Mouse (Mus musculus): ENCODE measurements around the gene Scarb1. TPM values are rescaled to one million over a fixed set of nuclear protein-coding genes. Genes with fewer than 3 reads are reported as not detected.
"Not testable (repeated sequence)": the region's sequence is repeated elsewhere in the genome, so short reads cannot be mapped to it uniquely, and the experiment has no call there.

Scarb1 gene
- total RNA-seq (2021) = 10 to 100 TPM; 56.2 to 56.7 TPM

GRCm38 (mm10) chr5:125340547-125341262 is at the start of gene Scarb1:
Scarb1 (minus strand) TSS chr5:125341094.
- intact Hi-C loops (cut with DNase I) = loop anchor here (10.0 kb wide), 1 partner anchor 56 kb away; no protein-coding TSS in a partner anchor
- DNase-seq = peak; percentile 85

DNA sequence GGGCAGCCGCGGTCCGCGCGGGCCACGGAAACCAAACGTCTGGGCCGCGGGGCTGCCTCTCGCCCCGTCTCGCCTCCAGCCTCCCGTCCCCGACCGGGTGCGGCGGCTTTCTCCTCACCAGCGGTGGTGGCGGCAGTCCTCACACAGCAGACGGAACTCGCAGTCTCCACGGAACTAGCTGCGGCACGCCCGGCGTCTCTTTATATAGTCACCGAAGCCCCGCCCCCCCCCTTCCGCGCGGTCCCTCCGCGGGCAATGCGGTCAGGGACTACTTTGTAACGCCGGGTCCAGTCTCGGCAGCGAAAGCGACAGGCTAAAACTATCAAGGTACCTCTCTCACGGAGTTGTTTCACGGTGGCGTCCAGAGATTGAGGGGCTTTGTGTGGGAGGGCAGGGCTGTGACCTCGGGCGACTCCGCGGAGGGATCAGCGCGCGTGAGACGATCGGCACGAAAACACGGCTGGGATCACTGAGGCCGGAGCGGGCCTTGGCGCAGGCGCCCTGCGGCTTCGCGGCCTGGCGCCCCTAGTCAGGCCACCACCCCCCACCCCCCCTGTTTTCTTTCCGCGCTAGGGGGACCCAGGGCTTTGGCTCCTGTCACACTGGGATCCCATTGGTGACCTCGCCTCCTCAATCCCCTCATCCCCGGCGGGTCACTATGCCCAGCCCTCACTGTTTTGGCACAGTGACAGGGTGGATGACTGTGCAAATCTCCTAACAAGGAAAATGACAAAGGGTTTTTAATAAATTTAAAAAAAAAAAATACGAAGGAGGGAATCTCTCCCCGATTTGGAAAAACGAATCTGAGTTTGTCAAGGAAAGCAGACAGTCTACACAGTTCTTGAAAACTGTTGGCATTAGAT is 48.9 kb upstream of the Scarb1 start, which contains the start of gene Ubc:
Ubc (minus strand) TSS at position 624 of the 863 bp plus-strand sequence.
- intact Hi-C loops (cut with DNase I) = no loop called here
- peak; percentile 86 for DNase-seq

DNA sequence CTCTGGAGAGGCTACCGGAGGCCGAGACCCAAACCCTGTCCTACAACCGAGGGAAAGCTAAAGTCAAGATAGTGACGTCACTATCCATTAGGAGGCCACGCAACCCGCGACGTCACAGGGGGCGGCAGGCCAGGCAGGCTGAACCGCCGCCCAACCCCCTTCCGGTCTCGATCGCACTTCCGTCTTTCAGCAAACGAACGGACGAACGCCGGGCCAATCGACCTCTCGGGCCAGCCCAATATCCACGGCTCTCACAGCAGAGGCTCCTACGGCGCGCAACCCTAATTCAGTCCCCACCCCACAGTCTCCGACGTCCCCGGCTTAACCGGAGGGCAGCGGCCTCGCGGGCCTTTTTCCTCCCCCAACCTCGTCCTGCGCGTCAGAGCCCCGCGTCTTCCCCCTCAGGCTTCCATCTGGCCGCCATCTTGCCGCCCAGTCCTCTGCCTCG is 48.3 kb upstream of the Scarb1 start, which contains the start of gene Gm10382:
Gm10382 (plus strand) TSS at position 192 of the 448 bp plus-strand sequence.
- intact Hi-C loops (cut with DNase I) = no loop called here

DNA sequence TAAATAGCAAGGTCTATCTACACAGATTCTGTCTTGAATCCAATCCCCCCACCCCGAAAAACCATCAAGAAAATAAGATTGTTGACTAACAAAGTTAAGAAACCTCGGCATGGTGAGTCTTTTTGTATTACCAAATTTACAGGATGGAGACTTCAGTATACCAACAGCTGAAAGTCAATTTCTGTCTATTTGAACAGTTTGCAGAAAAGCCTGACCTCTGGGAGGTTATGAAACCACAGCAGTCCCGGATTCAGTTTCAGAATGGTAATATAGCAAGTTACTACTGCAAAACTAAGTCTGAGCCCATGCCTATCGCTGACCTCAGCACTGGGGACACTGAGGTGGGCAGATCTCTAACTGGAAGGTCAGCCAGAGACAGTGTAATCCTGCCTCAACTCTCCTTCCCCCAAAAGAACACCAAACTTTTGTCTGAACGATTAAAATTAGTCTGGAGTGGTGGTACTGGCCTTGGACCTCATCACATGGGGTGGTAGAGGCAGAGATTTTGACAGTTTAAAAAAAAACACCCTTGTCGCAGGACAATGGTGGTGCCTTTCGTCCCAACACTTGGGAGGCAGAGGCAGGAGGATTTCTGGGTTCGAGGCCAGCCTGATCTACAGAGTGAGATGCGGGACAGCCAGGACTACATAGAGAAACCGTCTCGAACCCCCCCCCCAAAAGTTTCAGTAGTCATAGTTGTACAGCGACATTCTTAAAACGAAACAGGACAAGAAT is 47.6 kb upstream of the Scarb1 start:
- intact Hi-C loops (cut with DNase I) = no loop called here
- DNase-seq = no peak

More for the DNA sequence above, 48.3 kb upstream of the Scarb1 start, which contains the start of gene Gm10382:
- DNase-seq = peak; percentile 82

DNA sequence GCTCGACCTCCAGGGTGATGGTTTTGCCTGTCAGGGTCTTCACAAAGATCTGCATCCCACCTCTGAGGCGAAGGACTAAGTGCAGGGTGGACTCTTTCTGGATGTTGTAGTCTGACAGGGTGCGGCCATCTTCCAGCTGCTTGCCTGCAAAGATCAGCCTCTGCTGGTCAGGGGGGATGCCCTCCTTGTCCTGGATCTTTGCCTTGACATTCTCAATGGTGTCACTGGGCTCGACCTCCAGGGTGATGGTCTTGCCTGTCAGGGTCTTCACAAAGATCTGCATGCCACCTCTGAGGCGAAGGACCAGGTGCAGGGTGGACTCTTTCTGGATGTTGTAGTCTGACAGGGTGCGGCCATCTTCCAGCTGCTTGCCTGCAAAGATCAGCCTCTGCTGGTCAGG is 46.4 kb upstream of the Scarb1 start:
- intact Hi-C loops (cut with DNase I); DNase-seq: not testable (repeated sequence)

DNA sequence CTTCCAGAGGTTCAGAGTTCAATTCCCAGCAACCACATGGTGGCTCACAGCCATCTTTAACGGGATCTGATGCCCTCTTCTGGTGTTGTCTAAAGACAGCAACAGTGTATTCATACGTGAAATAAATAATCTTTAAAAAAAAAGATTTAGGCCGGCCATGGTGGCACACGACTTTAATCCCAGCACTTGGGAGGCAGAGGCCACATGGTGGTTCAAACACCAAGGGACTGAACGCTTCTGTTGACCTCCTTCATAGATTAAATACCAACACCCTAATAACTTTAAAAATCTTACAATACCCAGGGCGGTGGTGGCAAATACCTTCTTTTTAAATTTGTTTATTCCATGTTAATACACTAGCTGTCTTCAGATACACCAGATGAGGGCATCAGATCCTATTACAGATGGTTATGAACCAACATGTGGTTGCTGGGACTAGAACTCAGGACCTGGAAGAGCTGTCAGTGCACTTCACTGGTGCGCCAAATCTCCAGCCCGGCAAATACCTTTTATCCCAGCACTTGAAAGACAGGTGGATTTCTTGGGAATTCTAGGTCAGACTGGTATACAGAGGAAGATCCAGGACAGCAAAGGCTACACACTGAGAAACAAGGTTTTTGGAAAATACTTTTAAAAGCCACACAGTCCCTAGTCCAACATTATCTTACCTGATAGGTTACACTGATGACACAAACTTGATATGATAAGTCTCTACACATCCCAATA is 44.5 kb upstream of the Scarb1 start:
- DNase-seq = no peak
- intact Hi-C loops (cut with DNase I) = no loop called here

DNA sequence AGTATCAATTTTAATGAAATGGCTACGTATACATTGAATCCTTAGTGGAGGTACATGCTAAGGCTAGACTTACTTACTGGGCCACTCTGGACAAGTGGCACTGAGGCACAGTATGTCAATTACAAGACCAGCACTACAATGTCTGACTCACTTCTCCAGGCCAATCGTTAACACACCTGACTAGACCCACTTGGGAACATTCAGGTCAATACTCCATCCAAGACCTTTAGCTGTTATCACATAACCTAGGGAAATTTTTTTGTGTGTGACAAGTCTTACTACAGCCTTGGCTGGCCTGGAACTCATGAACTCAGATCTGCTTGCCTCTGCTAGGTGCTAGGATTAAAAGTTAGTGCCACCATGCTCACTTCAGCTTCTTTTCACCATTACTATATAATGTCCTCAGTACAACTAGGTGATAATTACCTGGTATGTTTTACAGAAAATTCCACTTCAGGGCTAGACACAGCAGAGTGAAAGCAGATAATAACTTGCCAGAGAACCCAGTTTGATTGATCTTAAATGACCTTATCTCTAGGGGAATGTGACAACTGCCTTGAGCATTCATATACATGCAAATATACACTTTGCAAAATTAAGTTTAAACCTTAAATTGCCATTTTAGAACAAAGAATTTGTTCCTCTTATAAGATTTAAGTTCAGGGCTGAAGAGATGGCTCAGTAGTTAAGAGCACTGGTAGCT is 43.8 kb upstream of the Scarb1 start:
- no peak for DNase-seq
- intact Hi-C loops (cut with DNase I) = no loop called here

DNA sequence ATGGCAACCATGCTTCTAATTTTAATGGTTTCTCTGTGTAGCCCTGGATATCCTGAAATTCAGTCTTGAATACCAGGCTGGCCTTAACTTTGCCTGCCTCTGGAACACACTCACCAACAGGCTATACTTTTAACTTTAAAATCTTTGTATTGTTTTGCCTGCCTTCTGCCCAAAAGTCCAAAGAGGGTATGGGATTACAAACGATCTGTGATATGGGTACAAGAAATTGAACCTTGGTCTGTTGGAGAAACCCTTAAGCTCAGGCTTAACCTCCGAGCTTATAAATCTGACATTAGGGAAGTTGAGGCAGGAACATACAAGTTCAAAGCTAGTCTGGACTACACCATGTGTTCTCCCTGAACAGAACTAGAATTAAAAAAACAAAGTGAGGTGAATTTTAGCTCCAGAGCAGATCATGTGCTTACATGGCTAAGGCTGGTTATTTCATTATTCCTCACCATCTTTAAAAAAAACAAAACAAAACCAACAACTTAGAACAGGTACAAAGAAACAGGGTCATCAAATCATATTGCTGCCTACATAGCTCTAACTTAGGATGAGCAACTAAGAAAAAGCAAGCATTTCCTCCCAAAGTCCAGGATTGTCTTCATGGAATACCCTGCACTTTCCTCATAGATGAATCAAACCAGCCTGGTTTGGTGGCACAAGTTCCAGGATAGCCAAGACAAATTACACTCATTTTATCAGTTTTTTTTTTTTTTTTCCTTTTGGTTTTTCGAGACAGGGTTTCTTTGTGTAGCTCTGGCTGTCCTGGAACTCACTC is 42.9 kb upstream of the Scarb1 start:
- intact Hi-C loops (cut with DNase I) = no loop called here

GRCm38 (mm10) chr5:125382673-125383558 is 42.0 kb upstream of the Scarb1 start:
- intact Hi-C loops (cut with DNase I) = no loop called here
- peak; percentile 63 for DNase-seq

More for the DNA sequence above, 42.9 kb upstream of the Scarb1 start:
- no peak for DNase-seq

- no peak for DNase-seq
- intact Hi-C loops (cut with DNase I) = no loop called here
Observed at GRCm38 (mm10) chr5:125381954-125382672, 41.2 kb upstream of the Scarb1 start.

DNA sequence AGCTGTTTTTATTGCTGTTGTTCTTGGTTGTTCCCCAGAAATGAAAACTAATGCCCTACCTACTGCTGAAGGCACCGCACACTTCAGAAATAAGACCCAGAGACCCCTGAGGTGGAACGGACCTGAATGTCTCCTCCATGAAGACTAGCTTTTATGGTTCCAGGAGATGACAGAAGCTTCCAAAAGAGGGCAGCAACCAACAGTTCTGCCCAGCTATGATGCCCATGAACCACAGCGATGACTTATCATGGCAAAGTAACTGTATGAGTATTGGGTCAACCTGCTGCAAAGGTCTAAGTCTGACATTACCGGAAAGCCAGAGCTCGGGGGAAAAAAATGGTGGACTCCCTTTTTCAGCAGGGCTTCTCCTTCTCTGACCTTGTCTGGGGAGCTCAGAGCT is 38.0 kb upstream of the Scarb1 start:
- DNase-seq = no peak
- intact Hi-C loops (cut with DNase I) = no loop called here

GRCm38 (mm10) chr5:125377214-125377613 is 36.3 kb upstream of the Scarb1 start:
- intact Hi-C loops (cut with DNase I) = no loop called here
- no peak for DNase-seq

DNA sequence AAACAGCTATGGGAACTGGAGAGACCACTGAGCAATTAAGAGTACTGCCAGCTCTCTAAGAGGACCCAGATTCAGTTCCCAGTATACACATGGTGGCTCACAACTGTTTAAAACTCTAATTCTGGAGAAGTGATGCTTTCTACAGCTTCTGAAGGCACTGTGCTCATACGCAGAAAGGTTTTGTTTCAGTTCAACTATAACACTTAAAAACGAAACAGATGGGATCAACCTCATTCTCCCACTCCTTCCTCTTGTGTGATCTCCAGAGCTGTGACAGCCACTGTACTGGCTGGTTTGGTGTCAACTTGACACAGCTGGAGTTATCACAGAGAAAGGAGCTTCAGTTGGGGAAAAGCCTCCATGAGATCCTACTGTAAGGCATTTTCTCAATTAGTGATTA is 35.0 kb upstream of the Scarb1 start:
- DNase-seq = no peak
- intact Hi-C loops (cut with DNase I) = no loop called here

GRCm38 (mm10) chr5:125372027-125372426 is 31.1 kb upstream of the Scarb1 start:
- intact Hi-C loops (cut with DNase I) = no loop called here
- no peak for DNase-seq

- intact Hi-C loops (cut with DNase I) = no loop called here
- no peak for DNase-seq
Observed at GRCm38 (mm10) chr5:125370950-125371693, 30.2 kb upstream of the Scarb1 start.

DNA sequence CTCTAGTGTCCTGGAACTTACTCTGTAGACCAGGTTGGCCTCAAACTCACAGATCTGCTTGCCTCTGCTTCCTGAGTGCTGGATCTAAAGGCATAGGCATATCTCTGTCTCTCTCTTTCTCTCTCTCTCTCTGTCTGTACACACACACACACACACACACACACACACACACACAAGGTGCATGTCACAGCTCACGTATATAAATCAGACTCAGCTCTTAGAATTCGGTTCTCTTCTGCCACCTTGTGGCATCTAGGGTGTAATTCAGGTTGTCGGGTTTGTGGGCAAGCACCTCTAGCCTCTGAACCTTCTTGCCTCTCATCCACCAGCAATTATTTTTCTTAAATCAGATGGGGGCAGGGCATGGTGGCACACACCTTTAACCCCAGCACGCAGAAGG is 27.7 kb upstream of the Scarb1 start:
- DNase-seq = peak; percentile 49
- intact Hi-C loops (cut with DNase I) = loop anchor here (5.0 kb wide), 1 partner anchor 96 kb away; no protein-coding TSS in a partner anchor
